Mouse (Mus musculus) embryonic facial prominence, embryonic 11.5 days (tissue): ENCODE data around the gene Cacnb4. TPM values are rescaled to one million over a fixed set of nuclear protein-coding genes. Genes with fewer than 3 reads are reported as not detected.

ENCODE experiments used
- ATAC-seq: fragments of 200-750 bp; cut with Nextera tagmentation; replicated peaks from 2 replicates; pipeline ENCODE4 v1.8.0; 2017; ENCODE audit warnings: low read depth; ENCODE audit not compliant: insufficient number of reproducible peaks, low FRiP score, low TSS enrichment
- DNase-seq: peaks from one replicate; pipeline ENCODE4 v3.0.0-alpha.2; 2015; ENCODE audit warnings: low spot score
- H3K27ac ChIP-seq: fragments of 300-500 bp; sonication (generic); replicated peaks from 2 replicates; pipeline ENCODE4 v1.5.1; 2014; ENCODE audit warnings: mild to moderate bottlenecking, low read depth, low read length, control low read depth
- H3K27me3 ChIP-seq: fragments of 300-500 bp; sonication (generic); 2 replicates; pipeline ENCODE4 v1.6.1; 2014; ENCODE audit warnings: mild to moderate bottlenecking, low read length, moderate library complexity, mixed read lengths; ENCODE audit not compliant: control insufficient read depth, insufficient read depth
- H3K36me3 ChIP-seq: fragments of 300-500 bp; sonication (generic); replicated peaks from 2 replicates; pipeline ENCODE4 v1.6.1; 2014; ENCODE audit warnings: low read depth, mild to moderate bottlenecking, low read length, moderate library complexity, mixed read lengths; ENCODE audit not compliant: control insufficient read depth, insufficient read depth
- H3K4me1 ChIP-seq: fragments of 300-500 bp; sonication (generic); 2 replicates; pipeline ENCODE4 v1.6.1; 2014; ENCODE audit warnings: low read length, mixed read lengths; ENCODE audit not compliant: control insufficient read depth, insufficient read depth
- H3K4me2 ChIP-seq: fragments of 300-500 bp; sonication (generic); 2 replicates; pipeline ENCODE4 v1.6.1; 2014; ENCODE audit warnings: low read depth, mild to moderate bottlenecking, control low read depth, low read length, moderate library complexity
- H3K4me3 ChIP-seq: fragments of 300-500 bp; sonication (generic); 2 replicates; pipeline ENCODE4 v1.5.1; 2014; ENCODE audit warnings: low read depth, low read length, control low read depth
- H3K9ac ChIP-seq: fragments of 300-500 bp; sonication (generic); replicated peaks from 2 replicates; pipeline ENCODE4 v1.6.1; 2014; ENCODE audit warnings: mild to moderate bottlenecking, control low read depth, low read length
- H3K9me3 ChIP-seq: fragments of 300-500 bp; sonication (generic); replicated peaks from 2 replicates; pipeline ENCODE4 v1.6.1; 2016; ENCODE audit warnings: mild to moderate bottlenecking, low read length, inconsistent platforms, mixed read lengths; ENCODE audit not compliant: control insufficient read depth
- WGBS: fragments of 180-500 bp; shearing (Covaris S2); extraction: QIAGEN DNeasy Blood & Tissue Kit; methylation state at CpG from one replicate; pipeline ENCODE4 v1.1.7; 2014; 5-methylcytosine and 5-hydroxymethylcytosine counted together
- polyA plus RNA-seq: library from polyadenylated mRNA; unstranded; fragments of >200 nt; fragmentation: Nextera tagmentation; extraction: Ambion mirVana; gene quantifications from 2 replicates; pipeline ENCODE4 v1.2.1, GENCODE M21; 2014

Gene Cacnb4
- polyA plus RNA-seq, 1 experiment from 2014 or later = 0.95 TPM

GRCm38 (mm10) chr2:52492867-52493266, 183.8 kb downstream of the Cacnb4 start:
- Histone ChIP-seq H3K4me3 (no peak overlapping the region), H3K4me2 (no peak overlapping the region), H3K9ac (no peak overlapping the region), H3K27me3 (no peaks in the 10 kb centered on the region), H3K36me3 (no peaks in the 10 kb centered on the region), H3K9me3 (no peaks in the 10 kb centered on the region), H3K27ac (no peak overlapping the region), H3K4me1 (no peaks in the 10 kb centered on the region)
- DNase-seq (no peak), ATAC-seq (no peak)
- 76% methylated on average over 13 of the region's 13 CpGs for WGBS

- WGBS = 31% methylated on average over 1 of the region's 1 CpGs
- Histone ChIP-seq H3K4me3 (no peak overlapping the region), H3K4me1 (no peaks in the 10 kb centered on the region), H3K9me3 (no peaks in the 10 kb centered on the region), H3K9ac (no peak overlapping the region), H3K36me3 (no peaks in the 10 kb centered on the region), H3K27me3 (no peaks in the 10 kb centered on the region), H3K4me2 (no peak overlapping the region), H3K27ac (no peak overlapping the region)
- no peak for DNase-seq
- no peak for ATAC-seq
Measured at GRCm38 (mm10) chr2:52489840-52490239, 186.8 kb downstream of the Cacnb4 start.

- Histone ChIP-seq H3K27ac (no peak overlapping the region), H3K4me2 (no peak overlapping the region), H3K4me3 (no peak overlapping the region), H3K4me1 (no peaks in the 10 kb centered on the region), H3K9me3 (no peaks in the 10 kb centered on the region), H3K9ac (no peak overlapping the region), H3K36me3 (no peaks in the 10 kb centered on the region), H3K27me3 (no peaks in the 10 kb centered on the region)
- 85% methylated on average over 5 of the region's 5 CpGs for WGBS
- DNase-seq (no peak), ATAC-seq (no peak)
Measured at GRCm38 (mm10) chr2:52483496-52483895, 193.1 kb downstream of the Cacnb4 start.

- Histone ChIP-seq H3K9me3 (no peaks in the 10 kb centered on the region), H3K36me3 (no peaks in the 10 kb centered on the region), H3K27me3 (no peaks in the 10 kb centered on the region; the same call in 1 of the 2 replicates), H3K4me1 (no peaks in the 10 kb centered on the region), H3K4me2 (no peak overlapping the region), H3K9ac (no peak overlapping the region), H3K27ac (no peak overlapping the region), H3K4me3 (no peak overlapping the region)
- no peak for DNase-seq
- ATAC-seq = no peak
- 89% methylated on average over 8 of the region's 8 CpGs for WGBS
Measured at GRCm38 (mm10) chr2:52480476-52480875, 196.2 kb downstream of the Cacnb4 start.

- Histone ChIP-seq H3K4me3 (no peak overlapping the region), H3K36me3 (no peaks in the 10 kb centered on the region), H3K4me1 (no peaks in the 10 kb centered on the region), H3K4me2 (no peak overlapping the region), H3K9me3 (no peaks in the 10 kb centered on the region), H3K27ac (no peak overlapping the region), H3K27me3 (peaks cover 2% of the 10 kb centered on the region; the same call in 1 of the 2 replicates), H3K9ac (no peak overlapping the region)
- ATAC-seq = no peak
- WGBS = 95% methylated on average over 5 of the region's 5 CpGs
- no peak for DNase-seq
Measured at GRCm38 (mm10) chr2:52478501-52478900, 198.1 kb downstream of the Cacnb4 start.

- Histone ChIP-seq H3K4me1 (no peaks in the 10 kb centered on the region), H3K27ac (no peak overlapping the region), H3K9me3 (no peaks in the 10 kb centered on the region), H3K36me3 (no peaks in the 10 kb centered on the region), H3K9ac (no peak overlapping the region), H3K4me2 (no peak overlapping the region), H3K27me3 (peaks cover 2% of the 10 kb centered on the region; the same call in 1 of the 2 replicates), H3K4me3 (no peak overlapping the region)
- DNase-seq (no peak), ATAC-seq (no peak)
- 88% methylated on average over 13 of the region's 13 CpGs for WGBS
Measured at GRCm38 (mm10) chr2:52477550-52477907, 199.1 kb downstream of the Cacnb4 start.

GRCm38 (mm10) chr2:52476801-52477549, 199.7 kb downstream of the Cacnb4 start:
- DNase-seq (no peak), ATAC-seq (no peak)
- Histone ChIP-seq H3K27me3 (peaks cover 2% of the 10 kb centered on the region; the same call in 1 of the 2 replicates), H3K27ac (no peak overlapping the region), H3K4me2 (no peak overlapping the region), H3K36me3 (no peaks in the 10 kb centered on the region), H3K4me1 (no peaks in the 10 kb centered on the region), H3K9ac (no peak overlapping the region), H3K4me3 (no peak overlapping the region), H3K9me3 (no peaks in the 10 kb centered on the region)
- WGBS = 69% methylated on average over 13 of the region's 13 CpGs

GRCm38 (mm10) chr2:52475854-52476253, 200.8 kb downstream of the Cacnb4 start:
- Histone ChIP-seq H3K4me1 (no peaks in the 10 kb centered on the region), H3K36me3 (no peaks in the 10 kb centered on the region), H3K9ac (no peak overlapping the region), H3K4me3 (no peak overlapping the region), H3K27me3 (peaks cover 2% of the 10 kb centered on the region; the same call in 1 of the 2 replicates), H3K4me2 (no peak overlapping the region), H3K9me3 (no peaks in the 10 kb centered on the region), H3K27ac (no peak overlapping the region)
- 90% methylated on average over 4 of the region's 4 CpGs for WGBS
- no peak for DNase-seq
- no peak for ATAC-seq
